Mouse (Mus musculus): ENCODE measurements at regions not wholly inside any gene's neighbourhood (a gene's known extent, or its start where the extent isn't known, plus 50 kb on each side); places are given as distances from the start of the nearest gene placed in this dataset.

GRCm38 (mm10) chr6:53126776-53127175, 58.3 kb upstream of the Jazf1 start:
- no peak overlapping the region for H3K4me3 ChIP-seq (replicated peaks; ENCODE audit: low read depth, low read length)
- no peak overlapping the region for H3K4me2 ChIP-seq (ENCODE audit: low read length)
- no peak for ATAC-seq (replicated peaks; ENCODE audit: low FRiP score, low read depth)
- no peak for DNase-seq (ENCODE audit: low spot score)
- WGBS, result 70% methylated on average over 5 of the region's 5 CpGs
- no peak overlapping the region for H3K9ac ChIP-seq (ENCODE audit: low read depth, low read length)
- no peak for TF ChIP-seq CTCF (IDR thresholded peaks at IDR 0.05; ENCODE audit: low read depth)
- H3K4me1 ChIP-seq (replicated peaks; ENCODE audit: insufficient read depth, low read length), result no peaks in the 10 kb centered on the region
- H3K27ac ChIP-seq, result no peak overlapping the region
- H3K27me3 ChIP-seq (ENCODE audit: insufficient read depth, low read length), result no peaks in the 10 kb centered on the region
- no peaks in the 10 kb centered on the region for H3K36me3 ChIP-seq (ENCODE audit: insufficient read depth, low read length)
- H3K9me3 ChIP-seq (replicated peaks; ENCODE audit: low read length), result no peaks in the 10 kb centered on the region

- Histone ChIP-seq H3K9me3 (replicated peaks; ENCODE audit: low read length) (no peaks in the 10 kb centered on the region), H3K4me2 (ENCODE audit: low read length) (no peak overlapping the region), H3K9ac (ENCODE audit: low read depth, low read length) (no peak overlapping the region), H3K36me3 (ENCODE audit: insufficient read depth, low read length) (no peaks in the 10 kb centered on the region), H3K27me3 (ENCODE audit: insufficient read depth, low read length) (no peaks in the 10 kb centered on the region), H3K27ac (no peak overlapping the region), H3K4me1 (replicated peaks; ENCODE audit: insufficient read depth, low read length) (no peaks in the 10 kb centered on the region), H3K4me3 (replicated peaks; ENCODE audit: low read depth, low read length) (no peak overlapping the region)
- no peak for DNase-seq (ENCODE audit: low spot score)
- no peak for TF ChIP-seq CTCF (IDR thresholded peaks at IDR 0.05; ENCODE audit: low read depth)
- no peak for ATAC-seq (replicated peaks; ENCODE audit: low FRiP score, low read depth)
- 83% methylated on average over 17 of the region's 17 CpGs for WGBS
Measured at GRCm38 (mm10) chr6:53124800-53125450, 56.5 kb upstream of the Jazf1 start.

- DNase-seq (ENCODE audit: low spot score) (no peak), ATAC-seq (replicated peaks; ENCODE audit: low FRiP score, low read depth) (no peak)
- Histone ChIP-seq H3K36me3 (ENCODE audit: insufficient read depth, low read length) (no peaks in the 10 kb centered on the region), H3K27ac (no peak overlapping the region), H3K4me3 (replicated peaks; ENCODE audit: low read depth, low read length) (no peak overlapping the region), H3K9me3 (replicated peaks; ENCODE audit: low read length) (no peaks in the 10 kb centered on the region), H3K4me1 (replicated peaks; ENCODE audit: insufficient read depth, low read length) (no peaks in the 10 kb centered on the region), H3K9ac (ENCODE audit: low read depth, low read length) (no peak overlapping the region), H3K4me2 (ENCODE audit: low read length) (no peak overlapping the region), H3K27me3 (ENCODE audit: insufficient read depth, low read length) (no peaks in the 10 kb centered on the region)
- TF ChIP-seq CTCF (IDR thresholded peaks at IDR 0.05; ENCODE audit: low read depth), result no peak
- 93% methylated on average over 5 of the region's 5 CpGs for WGBS
Measured at GRCm38 (mm10) chr6:53120385-53120784, 52.0 kb upstream of the Jazf1 start.

All from kidney, postnatal 0 days (tissue).